Mouse (Mus musculus) retina, adult 2 months (tissue): Measurements from ENCODE around the gene Rimkla.
"Not testable (repeated sequence)": the region's sequence is repeated elsewhere in the genome, so short reads cannot be mapped to it uniquely, and the experiment has no call there.

ENCODE experiments used
- DNase-seq: peaks from one replicate; pipeline ENCODE4 v3.0.0-alpha.2; 2012; ENCODE audit warnings: low read depth, low spot score

Rimkla gene

DNA sequence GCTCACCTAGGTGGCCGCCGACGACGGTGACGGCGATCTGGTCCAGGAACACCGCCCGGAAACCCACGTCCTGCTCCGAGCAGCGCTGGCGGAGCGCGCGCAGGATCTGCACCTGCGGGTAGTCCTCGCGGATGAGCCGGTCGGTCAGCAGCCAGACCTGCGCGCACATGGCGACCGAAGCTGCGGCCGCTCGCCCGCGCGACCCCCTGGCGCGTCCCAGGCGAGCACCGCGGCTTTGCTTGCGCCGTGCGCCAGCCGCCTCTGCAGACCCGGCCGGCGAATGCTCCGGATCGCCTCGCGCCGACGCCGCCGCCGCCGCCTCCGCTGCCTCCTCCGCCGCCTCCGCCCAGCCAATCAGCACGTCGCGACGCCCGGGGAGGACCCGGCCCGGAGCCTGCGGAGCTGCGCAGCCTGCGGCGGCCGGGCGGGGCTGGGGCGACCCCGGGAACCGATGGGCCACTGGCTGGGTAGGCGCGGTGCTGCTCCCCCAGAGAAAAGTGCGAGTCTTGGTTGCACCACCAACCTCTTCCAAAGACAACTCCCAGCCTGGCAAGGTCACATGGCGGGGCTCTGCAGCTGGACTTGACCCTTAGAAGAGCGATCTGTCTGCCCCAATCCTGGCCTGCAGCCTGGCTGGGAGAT is at the start of gene Rimkla:
Gene Rimkla (minus strand): TSS at position 338 of the 642 bp plus-strand sequence.
- DNase-seq, result no peak

GRCm38 (mm10) chr4:119540533-119540890 is 48.1 kb upstream of the Rimkla start:
- DNase-seq, result no peak

DNA sequence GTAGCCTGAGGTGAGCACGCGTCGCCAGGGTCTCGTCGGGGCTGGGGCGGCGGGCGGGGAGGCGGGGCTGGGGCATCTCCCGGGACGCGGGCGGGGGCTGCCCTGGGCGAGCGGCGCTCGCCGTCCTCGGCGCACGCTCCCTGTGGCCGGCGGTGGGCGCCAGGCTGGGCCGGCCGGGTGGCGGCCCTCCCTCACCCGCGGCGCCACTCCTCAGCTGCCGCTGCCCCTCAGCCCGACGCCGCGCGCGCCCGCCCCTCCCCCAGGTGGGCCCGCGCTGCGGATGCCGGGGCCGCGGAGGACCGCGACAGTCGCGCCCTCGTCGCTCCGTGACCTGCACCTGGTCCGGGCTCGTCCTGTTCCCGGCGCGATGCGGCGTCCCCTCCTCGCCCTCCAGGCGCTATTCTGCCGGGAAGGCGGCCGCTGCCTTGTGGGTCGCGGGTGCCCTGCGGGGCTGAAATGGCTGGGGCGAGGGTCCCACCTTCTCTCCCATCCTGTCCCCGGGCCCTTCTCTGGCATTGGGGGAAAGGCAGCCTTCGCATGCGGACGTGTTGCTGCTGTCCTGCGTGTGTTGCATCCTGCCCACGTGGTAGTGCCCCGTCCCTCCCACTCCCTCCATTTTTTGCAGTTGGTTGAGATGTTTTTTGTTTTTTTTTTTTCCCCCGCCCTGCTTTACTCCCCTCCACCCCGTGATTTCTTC is 47.6 kb upstream of the Rimkla start:
- DNase-seq, result no peak

- DNase-seq, result peak; percentile 89
Measured at GRCm38 (mm10) chr4:119539031-119539824, 46.8 kb upstream of the Rimkla start, which contains the start of gene Frg2f1. Frg2f1 (minus strand) TSS chr4:119539529.

GRCm38 (mm10) chr4:119537436-119537835 is 45.0 kb upstream of the Rimkla start:
- DNase-seq, result no peak

DNA sequence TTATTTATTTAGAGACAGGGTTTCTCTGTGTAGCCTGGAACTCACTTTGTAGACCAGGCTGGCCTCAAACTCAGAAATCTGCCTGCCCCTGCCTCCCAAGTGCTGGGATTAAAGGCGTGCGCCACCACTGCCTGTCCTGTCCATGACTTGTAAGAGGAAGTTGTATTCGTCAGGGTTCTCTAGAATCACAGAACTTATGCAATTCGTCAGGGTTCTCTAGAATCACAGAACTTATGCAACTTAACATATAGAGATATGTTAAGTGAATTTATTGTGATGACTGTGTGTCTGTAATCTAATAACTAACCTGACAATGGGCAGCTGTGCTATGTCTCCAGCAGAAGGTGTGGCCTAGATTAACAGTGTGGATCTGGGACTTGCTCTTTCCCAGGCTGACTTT is 44.2 kb upstream of the Rimkla start, which contains the start of gene Foxj3:
Gene Foxj3 (plus strand): TSS at position 390 of the 400 bp plus-strand sequence.
- not testable (repeated sequence) for DNase-seq

DNA sequence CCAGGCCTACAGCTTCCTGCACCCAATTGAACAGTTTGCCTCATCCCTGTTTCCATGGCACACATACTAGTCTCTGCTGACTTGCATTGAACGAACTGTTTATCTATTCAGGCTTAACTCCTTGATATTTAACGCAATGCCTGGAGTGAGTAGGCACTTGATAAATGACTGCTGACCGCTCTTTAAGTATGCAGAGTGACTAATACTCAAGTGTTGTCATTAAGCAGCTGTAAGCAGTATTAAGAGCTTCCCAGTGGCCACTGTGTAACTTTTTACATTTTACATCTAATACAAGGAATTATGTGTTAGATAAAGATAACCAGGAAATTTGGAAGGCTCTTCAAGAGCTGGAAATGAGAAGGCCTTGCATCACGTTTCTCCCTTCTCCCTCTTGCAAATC is 42.7 kb upstream of the Rimkla start:
- no peak for DNase-seq

GRCm38 (mm10) chr4:119531813-119532212 is 39.4 kb upstream of the Rimkla start:
- DNase-seq, result no peak

- DNase-seq, result no peak
Measured at GRCm38 (mm10) chr4:119526329-119526845, 34.0 kb upstream of the Rimkla start.

DNA sequence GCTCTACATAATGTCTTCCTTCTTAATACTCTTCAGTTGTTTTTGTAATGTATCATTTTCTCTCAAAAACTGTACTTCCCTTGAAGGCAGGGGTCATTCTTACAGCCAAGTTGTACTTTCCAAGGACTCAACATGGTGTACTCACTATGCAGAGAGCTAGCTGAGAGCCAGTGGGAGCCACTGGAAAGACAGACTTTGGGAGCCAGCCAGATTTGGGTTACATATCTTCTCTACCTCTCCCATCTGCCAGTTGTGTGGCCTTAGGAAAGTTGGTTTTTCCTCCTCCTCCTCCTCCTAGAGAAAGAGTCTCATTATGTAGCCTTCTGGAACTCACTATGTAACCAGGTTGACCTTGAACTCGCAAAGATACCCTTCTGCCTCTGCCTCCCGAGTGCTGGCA is 32.0 kb upstream of the Rimkla start:
- DNase-seq, result no peak

- no peak for DNase-seq
Measured at GRCm38 (mm10) chr4:119524010-119524409, 31.6 kb upstream of the Rimkla start.

GRCm38 (mm10) chr4:119523575-119523974 is 31.1 kb upstream of the Rimkla start:
- no peak for DNase-seq

- DNase-seq, result no peak
Measured at GRCm38 (mm10) chr4:119512731-119513141, 20.3 kb upstream of the Rimkla start.

DNA sequence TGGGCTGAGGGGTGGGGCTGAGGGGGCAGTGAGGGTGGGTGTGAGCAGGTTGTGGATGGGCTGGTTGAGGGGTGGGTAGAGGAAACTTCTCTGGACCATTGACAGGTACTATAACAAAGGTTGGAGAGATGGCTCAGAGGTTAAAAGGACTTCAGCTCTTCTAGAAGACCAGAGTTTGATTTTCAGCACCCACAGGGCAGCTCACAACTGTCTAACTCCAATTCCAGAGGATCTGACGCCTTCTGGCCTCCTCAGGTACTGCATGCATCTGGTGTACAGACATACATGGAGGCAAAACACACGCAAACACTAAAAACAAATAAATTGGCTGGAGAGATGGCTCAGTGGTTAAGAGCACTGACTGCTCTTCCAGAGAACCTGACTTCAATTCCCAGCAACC is 19.2 kb upstream of the Rimkla start:
- no peak for DNase-seq

DNA sequence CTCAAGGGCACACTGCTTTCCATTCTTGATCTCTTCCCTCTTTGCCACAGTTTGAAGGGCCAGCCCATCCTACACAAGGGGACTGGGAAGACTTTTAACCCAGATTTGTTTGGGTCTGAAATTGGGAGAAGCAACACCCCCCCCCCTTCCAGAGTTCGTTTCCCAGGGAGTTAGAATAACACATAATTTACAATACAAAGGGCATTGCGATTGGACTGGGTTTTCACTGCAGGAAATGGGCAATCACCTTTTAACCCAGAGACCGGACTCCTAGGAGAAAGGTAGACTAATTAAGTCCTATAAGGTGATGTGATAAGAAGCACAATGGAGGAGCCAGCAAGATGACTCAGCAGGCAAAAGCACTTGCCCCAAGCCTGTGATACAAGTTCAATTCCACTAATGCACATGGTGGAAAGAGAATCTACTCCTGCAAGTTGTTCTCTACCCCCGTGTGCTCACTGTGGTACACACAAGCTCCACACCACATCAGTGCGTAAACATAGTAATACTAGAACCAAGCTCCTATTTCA is 6.0 kb upstream of the Rimkla start:
- no peak for DNase-seq

DNA sequence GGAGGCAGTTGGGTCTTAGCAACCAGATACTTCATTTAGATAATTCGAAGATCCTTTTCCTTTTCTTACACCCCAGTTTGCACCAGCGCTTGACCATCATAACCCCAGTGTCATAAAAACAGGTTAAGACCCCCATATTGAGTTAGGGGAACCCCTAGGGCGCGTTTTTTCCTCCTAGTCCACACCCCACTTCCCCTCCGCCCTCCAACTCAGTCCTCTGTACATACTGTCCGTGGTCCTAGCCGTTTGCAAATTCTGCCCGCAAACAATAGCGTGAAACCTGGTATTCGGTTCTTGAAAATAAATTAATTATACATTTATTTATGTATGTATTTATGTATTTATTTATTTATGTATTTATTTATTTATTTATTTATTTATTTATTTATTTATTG is 502 bp upstream of the Rimkla start:
- no peak for DNase-seq

GRCm38 (mm10) chr4:119490806-119491205 is 1.6 kb downstream of the Rimkla start:
- no peak for DNase-seq

GRCm38 (mm10) chr4:119489666-119490065 is 2.8 kb downstream of the Rimkla start:
- no peak for DNase-seq

GRCm38 (mm10) chr4:119484882-119485281 is 7.5 kb downstream of the Rimkla start:
- DNase-seq, result no peak

- no peak for DNase-seq
Measured at GRCm38 (mm10) chr4:119483051-119483450, 9.4 kb downstream of the Rimkla start.

GRCm38 (mm10) chr4:119473150-119473549 is 19.3 kb downstream of the Rimkla start:
- DNase-seq, result no peak

- DNase-seq, result no peak
Measured at GRCm38 (mm10) chr4:119472545-119472944, 19.9 kb downstream of the Rimkla start.
